Mouse (Mus musculus) layer of hippocampus, postnatal 25 days (tissue): Measurements from ENCODE around the gene Olfr49. TPM values are rescaled to one million over a fixed set of nuclear protein-coding genes. Genes with fewer than 3 reads are reported as not detected.

ENCODE experiments used
- DNase-seq, 2 experiments: peaks; one replicate each; pipeline ENCODE4 v3.0.0; 2022; ENCODE audit warnings: mixed read lengths in 2 of 2, low spot score in 1 of 2; ENCODE audit errors: extremely low spot score in 1 of 2
- total RNA-seq, 2 experiments: library from RNA; stranded (reverse); gene quantifications; 2 replicates each; pipeline ENCODE4 v1.2.3; 2021

The Olfr49 gene
- total RNA-seq, 2 experiments from 2014 or later = not detected

- DNase-seq = no peak
These were observed 21.6 kb downstream of the Olfr49 start for GRCm38 (mm10) chr14:54263099-54263498.

- no peak for DNase-seq
These were observed 22.1 kb downstream of the Olfr49 start for GRCm38 (mm10) chr14:54262622-54263021.

GRCm38 (mm10) chr14:54261386-54261785, 23.4 kb downstream of the Olfr49 start:
- DNase-seq = no peak

- DNase-seq = no peak
These were observed 24.5 kb downstream of the Olfr49 start for GRCm38 (mm10) chr14:54260196-54260595.

GRCm38 (mm10) chr14:54259722-54260085, 25.0 kb downstream of the Olfr49 start:
- no peak for DNase-seq

- peak; percentile 66 to 82 for DNase-seq
These were observed 25.6 kb downstream of the Olfr49 start for GRCm38 (mm10) chr14:54259003-54259721.

- no peak for DNase-seq
These were observed 26.5 kb downstream of the Olfr49 start for GRCm38 (mm10) chr14:54258131-54258670.

- no peak for DNase-seq
These were observed 30.0 kb downstream of the Olfr49 start for GRCm38 (mm10) chr14:54254670-54255202.

- peak; percentile 93 to 95 for DNase-seq
These were observed 30.9 kb downstream of the Olfr49 start, which contains the start of the genes Dad1 and Abhd4 for GRCm38 (mm10) chr14:54253741-54254291. Gene Dad1 (minus strand): TSS chr14:54254104. Gene Abhd4 (plus strand): TSS chr14:54254188.

GRCm38 (mm10) chr14:54250122-54250521, 34.6 kb downstream of the Olfr49 start:
- no peak for DNase-seq

- no peak for DNase-seq
These were observed 35.4 kb downstream of the Olfr49 start for GRCm38 (mm10) chr14:54249326-54249725.

GRCm38 (mm10) chr14:54246232-54246631, 38.5 kb downstream of the Olfr49 start:
- no peak for DNase-seq

- no peak for DNase-seq
These were observed 40.6 kb downstream of the Olfr49 start for GRCm38 (mm10) chr14:54244183-54244582.

- no peak for DNase-seq
These were observed 44.2 kb downstream of the Olfr49 start for GRCm38 (mm10) chr14:54240542-54240941.

- DNase-seq = peak; percentile 65 to 95
These were observed 45.6 kb downstream of the Olfr49 start for GRCm38 (mm10) chr14:54239002-54239736.

GRCm38 (mm10) chr14:54236881-54237280, 47.9 kb downstream of the Olfr49 start:
- no peak for DNase-seq

- no peak for DNase-seq
These were observed 48.8 kb downstream of the Olfr49 start for GRCm38 (mm10) chr14:54235825-54236540.

GRCm38 (mm10) chr14:54234231-54235040, 50.3 kb downstream of the Olfr49 start:
- no peak for DNase-seq

GRCm38 (mm10) chr14:54233559-54234143, 51.1 kb downstream of the Olfr49 start:
- no peak for DNase-seq
